Mouse (Mus musculus) thymus, postnatal 10 days (tissue): ENCODE measurements around the gene Vmn2r113.
"Not testable (repeated sequence)": the region's sequence is repeated elsewhere in the genome, so short reads cannot be mapped to it uniquely, and the experiment has no call there.

ENCODE experiments used
- DNase-seq, 2 experiments: peaks; one replicate each; pipeline ENCODE4 v3.0.0; 2021; ENCODE audit warnings: low spot score in 2 of 2

The Vmn2r113 gene

DNA sequence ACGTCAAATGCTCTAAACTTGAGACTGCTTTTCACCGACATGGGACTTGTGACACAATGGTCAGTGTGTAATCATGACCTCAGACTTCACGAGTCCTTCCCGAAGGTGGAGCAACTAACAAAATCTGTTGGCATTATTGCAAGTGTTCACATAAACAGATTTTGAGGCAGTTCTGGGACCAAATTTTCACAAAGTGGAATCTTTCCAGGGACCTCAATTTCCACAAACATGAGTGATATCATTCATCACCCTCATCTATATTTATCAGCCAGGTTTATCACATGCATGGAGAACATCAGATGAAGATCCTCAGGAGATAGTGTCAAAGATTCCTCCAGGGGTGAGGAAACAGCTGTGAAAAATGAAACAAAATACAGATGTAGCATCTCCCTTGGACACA lies at the start of gene Vmn2r113:
Gene Vmn2r113, plus strand, starts transcription at position 301 of the 400 bp plus-strand sequence.
- not testable (repeated sequence) for DNase-seq
